Mouse (Mus musculus) effector memory CD4-positive, alpha-beta T cell, adult 7 months (primary cell): ENCODE measurements around the gene Zscan4-ps1. TPM values are rescaled to one million over a fixed set of nuclear protein-coding genes. Genes with fewer than 3 reads are reported as not detected.

Experiments
- polyA plus RNA-seq: library from polyadenylated mRNA; unstranded; fragments of 100-300 nt; shearing (Covaris generic); gene quantifications from one replicate; pipeline ENCODE4 v1.2.1, GENCODE M21; 2017

Zscan4-ps1 gene
- polyA plus RNA-seq, result not detected

GRCm38 (mm10) chr7:11069591-11069990 is at the start of gene Zscan4-ps1:
Gene Zscan4-ps1 (minus strand): TSS chr7:11069691.

Other genes with a start within 250 kb of the Zscan4-ps1 start
- gene Zscan4b, start 164.6 kb downstream of the Zscan4-ps1 start, polyA plus RNA-seq, result 0.26 TPM
- gene Zscan4c, start 63.9 kb downstream of the Zscan4-ps1 start, polyA plus RNA-seq, result not detected
- 0.56 TPM for gene Zscan4d, start 96.5 kb upstream of the Zscan4-ps1 start, polyA plus RNA-seq
- gene Zscan4e, start 241.0 kb upstream of the Zscan4-ps1 start, polyA plus RNA-seq, result not detected